Mouse (Mus musculus): ENCODE measurements around the gene Ptpdc1. TPM values are rescaled to one million over a fixed set of nuclear protein-coding genes. Genes with fewer than 3 reads are reported as not detected.
A peak's percentile ranks its signal among the peaks of the same experiment; 100 is the strongest.

Ptpdc1 gene
- 3.1 and 3.2 TPM in 2 replicates for polyA plus RNA-seq (2015; fragmentation: Nextera tagmentation; extraction: Ambion mirVana)

DNA sequence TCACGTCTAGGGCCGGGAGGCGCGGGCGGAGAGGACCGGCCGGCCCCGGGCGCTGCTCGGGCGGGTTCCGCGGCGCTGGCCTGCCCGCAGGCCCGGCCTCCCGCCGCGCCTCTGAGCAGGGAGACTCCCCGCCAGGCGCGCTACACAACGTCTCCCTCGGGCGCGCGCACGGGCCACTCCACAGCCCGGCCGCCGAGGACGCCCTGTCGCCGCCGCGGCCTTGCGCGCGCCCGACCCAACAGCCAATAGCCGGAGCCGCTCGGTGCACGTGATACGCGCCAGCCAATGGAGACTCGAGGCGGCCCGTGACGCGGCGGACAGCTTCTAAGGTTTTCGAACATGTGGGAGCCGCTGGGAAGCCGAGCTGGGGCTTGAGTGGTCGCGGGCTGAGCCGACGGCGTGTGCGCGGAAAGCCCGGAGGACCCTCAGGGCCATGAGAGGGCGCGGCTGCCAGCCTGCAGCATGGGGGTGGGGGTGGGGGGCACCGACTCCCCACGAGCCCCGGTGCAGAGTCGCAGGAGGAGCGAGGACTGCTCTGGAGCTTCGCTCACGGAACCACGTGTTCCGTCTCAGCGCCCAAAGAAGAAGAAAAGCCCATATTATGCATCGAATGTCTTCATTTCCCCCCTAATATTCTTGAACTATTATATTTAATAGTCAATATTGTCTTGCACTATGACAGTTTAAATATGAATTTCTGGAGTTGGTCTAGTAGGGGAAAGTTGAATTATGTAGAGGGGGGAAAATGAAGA is at the start of gene Ptpdc1:
Gene Ptpdc1 (minus strand): TSS at position 232 of the 752 bp plus-strand sequence.
- Histone ChIP-seq H3K27me3 (ENCODE audit: control insufficient read depth, insufficient read depth, low read length) (no peaks in the 10 kb centered on the region), H3K27ac (replicated peaks) (peak within 1 kb of the TSS; percentile 85), H3K9me3 (ENCODE audit: control insufficient read depth, low read length) (no peaks in the 10 kb centered on the region), H3K4me3 (ENCODE audit: low read depth, low read length) (peak within 1 kb of the TSS; percentile 59), H3K4me2 (replicated peaks; ENCODE audit: low read depth) (peak within 1 kb of the TSS; percentile 73), H3K36me3 (ENCODE audit: control insufficient read depth, insufficient read depth, low read length) (no peaks in the 10 kb centered on the region), H3K9ac (ENCODE audit: low read length) (peak within 1 kb of the TSS; percentile 79), H3K4me1 (replicated peaks; ENCODE audit: control insufficient read depth, insufficient read depth) (no peaks in the 10 kb centered on the region)
- 1% methylated on average over 65 of the region's 76 CpGs for WGBS
- peak; percentile 100 for ATAC-seq (ENCODE audit: low FRiP score, low TSS enrichment)
- TF ChIP-seq CTCF (IDR thresholded peaks at IDR 0.05; ENCODE audit: low read depth) (no peak), EP300 (optimal IDR thresholded peaks at IDR 0.05) (no peak)
- DNase-seq (ENCODE audit: low spot score), result peak; percentile 96

GRCm38 (mm10) chr13:48674609-48675008 is 49.1 kb upstream of the Ptpdc1 start:
- H3K27ac ChIP-seq (replicated peaks), result no peak overlapping the region
- no peak overlapping the region for H3K4me3 ChIP-seq (ENCODE audit: low read depth, low read length)
- WGBS, result 81% methylated on average over 5 of the region's 5 CpGs
- H3K9me3 ChIP-seq (ENCODE audit: control insufficient read depth, low read length), result no peaks in the 10 kb centered on the region
- H3K36me3 ChIP-seq (ENCODE audit: control insufficient read depth, insufficient read depth, low read length), result no peaks in the 10 kb centered on the region
- no peaks in the 10 kb centered on the region for H3K4me1 ChIP-seq (replicated peaks; ENCODE audit: control insufficient read depth, insufficient read depth)
- no peak for ATAC-seq (ENCODE audit: low FRiP score, low TSS enrichment)
- H3K9ac ChIP-seq (ENCODE audit: low read length), result no peak overlapping the region
- no peak overlapping the region for H3K4me2 ChIP-seq (replicated peaks; ENCODE audit: low read depth)
- no peaks in the 10 kb centered on the region; the same call in 1 of the 2 replicates for H3K27me3 ChIP-seq (ENCODE audit: control insufficient read depth, insufficient read depth, low read length)
- TF ChIP-seq CTCF (IDR thresholded peaks at IDR 0.05; ENCODE audit: low read depth) (peak; percentile 49), EP300 (optimal IDR thresholded peaks at IDR 0.05) (no peak)
- DNase-seq (ENCODE audit: low spot score), result no peak

DNA sequence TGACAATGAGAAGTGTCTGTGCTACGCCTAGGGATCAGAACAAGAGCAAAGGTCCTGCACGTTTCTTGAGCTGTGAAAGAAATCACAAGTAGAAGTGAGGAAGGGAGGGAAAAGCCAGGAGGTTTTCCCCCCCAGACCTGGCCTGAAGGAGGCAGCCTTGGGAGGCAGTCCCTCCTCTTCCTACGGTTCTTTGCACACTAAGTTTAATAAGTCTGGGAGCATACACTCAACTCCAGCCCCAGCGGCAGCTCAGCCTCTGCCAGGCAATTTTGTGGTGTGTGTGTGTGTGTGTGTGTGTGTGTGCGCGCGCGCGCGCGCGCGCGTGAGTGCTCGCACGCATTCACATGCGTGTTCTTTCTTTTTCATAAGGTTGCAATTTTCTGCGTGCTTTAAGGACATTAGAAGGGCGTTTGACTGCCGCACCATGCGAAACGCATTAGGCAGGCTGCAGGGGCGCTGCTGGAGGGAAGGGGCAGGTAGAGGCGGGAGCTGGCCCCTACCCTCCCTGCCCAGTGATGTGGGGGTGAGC is 46.9 kb upstream of the Ptpdc1 start:
- H3K27ac ChIP-seq (replicated peaks), result no peak overlapping the region
- TF ChIP-seq CTCF (IDR thresholded peaks at IDR 0.05; ENCODE audit: low read depth) (peak; percentile 46), EP300 (optimal IDR thresholded peaks at IDR 0.05) (no peak)
- no peaks in the 10 kb centered on the region for H3K9me3 ChIP-seq (ENCODE audit: control insufficient read depth, low read length)
- H3K27me3 ChIP-seq (ENCODE audit: control insufficient read depth, insufficient read depth, low read length), result no peaks in the 10 kb centered on the region; the same call in 1 of the 2 replicates
- H3K4me3 ChIP-seq (ENCODE audit: low read depth, low read length), result peak overlapping the region; percentile 34
- H3K4me2 ChIP-seq (replicated peaks; ENCODE audit: low read depth), result peak overlapping the region; percentile 51
- no peaks in the 10 kb centered on the region for H3K4me1 ChIP-seq (replicated peaks; ENCODE audit: control insufficient read depth, insufficient read depth)
- ATAC-seq (ENCODE audit: low FRiP score, low TSS enrichment) (peak; percentile 44; the same call in 1 of the 2 replicates), DNase-seq (ENCODE audit: low spot score) (no peak)
- no peaks in the 10 kb centered on the region for H3K36me3 ChIP-seq (ENCODE audit: control insufficient read depth, insufficient read depth, low read length)
- H3K9ac ChIP-seq (ENCODE audit: low read length), result peak overlapping the region; percentile 43; the same call in 1 of the 2 replicates
- 4% methylated on average over 24 of the region's 24 CpGs for WGBS

DNA sequence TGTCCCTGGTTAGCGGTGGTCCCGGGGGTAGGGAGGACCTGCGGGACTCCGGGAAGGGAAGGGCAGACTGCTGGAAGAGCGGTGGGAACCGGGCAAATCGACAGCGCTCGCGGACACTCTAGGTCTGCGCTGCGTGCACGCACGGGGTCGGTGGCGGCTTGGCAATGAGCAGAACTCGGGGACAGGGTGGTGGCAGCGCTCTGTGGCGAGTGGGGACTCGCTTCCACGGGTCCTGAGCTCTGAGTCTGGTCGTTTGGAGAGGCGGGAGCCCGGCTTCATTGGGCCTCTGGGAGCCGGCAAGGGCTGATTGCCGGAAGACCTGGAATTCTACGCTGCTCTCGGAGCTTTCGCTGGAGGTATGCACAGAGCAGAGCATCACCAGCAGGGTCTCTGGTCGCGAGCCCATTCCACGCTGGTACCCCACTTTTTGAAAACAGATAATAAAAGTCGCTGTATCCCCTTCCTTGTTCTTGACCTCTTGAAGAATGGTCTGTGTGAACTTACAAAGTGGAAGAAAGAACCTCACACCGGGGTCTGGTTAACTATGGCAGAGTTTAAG is 43.6 kb upstream of the Ptpdc1 start:
- Histone ChIP-seq H3K9me3 (ENCODE audit: control insufficient read depth, low read length) (no peaks in the 10 kb centered on the region), H3K27ac (replicated peaks) (peak overlapping the region; percentile 86), H3K4me3 (ENCODE audit: low read depth, low read length) (peak overlapping the region; percentile 37), H3K9ac (ENCODE audit: low read length) (peak overlapping the region; percentile 71), H3K4me2 (replicated peaks; ENCODE audit: low read depth) (peak overlapping the region; percentile 68), H3K27me3 (ENCODE audit: control insufficient read depth, insufficient read depth, low read length) (no peaks in the 10 kb centered on the region), H3K4me1 (replicated peaks; ENCODE audit: control insufficient read depth, insufficient read depth) (no peaks in the 10 kb centered on the region), H3K36me3 (ENCODE audit: control insufficient read depth, insufficient read depth, low read length) (no peaks in the 10 kb centered on the region; the same call in 1 of the 2 replicates)
- DNase-seq (ENCODE audit: low spot score) (no peak), ATAC-seq (ENCODE audit: low FRiP score, low TSS enrichment) (peak; percentile 32)
- 5% methylated on average over 34 of the region's 34 CpGs for WGBS
- TF ChIP-seq EP300 (optimal IDR thresholded peaks at IDR 0.05) (no peak), CTCF (IDR thresholded peaks at IDR 0.05; ENCODE audit: low read depth) (no peak)

DNA sequence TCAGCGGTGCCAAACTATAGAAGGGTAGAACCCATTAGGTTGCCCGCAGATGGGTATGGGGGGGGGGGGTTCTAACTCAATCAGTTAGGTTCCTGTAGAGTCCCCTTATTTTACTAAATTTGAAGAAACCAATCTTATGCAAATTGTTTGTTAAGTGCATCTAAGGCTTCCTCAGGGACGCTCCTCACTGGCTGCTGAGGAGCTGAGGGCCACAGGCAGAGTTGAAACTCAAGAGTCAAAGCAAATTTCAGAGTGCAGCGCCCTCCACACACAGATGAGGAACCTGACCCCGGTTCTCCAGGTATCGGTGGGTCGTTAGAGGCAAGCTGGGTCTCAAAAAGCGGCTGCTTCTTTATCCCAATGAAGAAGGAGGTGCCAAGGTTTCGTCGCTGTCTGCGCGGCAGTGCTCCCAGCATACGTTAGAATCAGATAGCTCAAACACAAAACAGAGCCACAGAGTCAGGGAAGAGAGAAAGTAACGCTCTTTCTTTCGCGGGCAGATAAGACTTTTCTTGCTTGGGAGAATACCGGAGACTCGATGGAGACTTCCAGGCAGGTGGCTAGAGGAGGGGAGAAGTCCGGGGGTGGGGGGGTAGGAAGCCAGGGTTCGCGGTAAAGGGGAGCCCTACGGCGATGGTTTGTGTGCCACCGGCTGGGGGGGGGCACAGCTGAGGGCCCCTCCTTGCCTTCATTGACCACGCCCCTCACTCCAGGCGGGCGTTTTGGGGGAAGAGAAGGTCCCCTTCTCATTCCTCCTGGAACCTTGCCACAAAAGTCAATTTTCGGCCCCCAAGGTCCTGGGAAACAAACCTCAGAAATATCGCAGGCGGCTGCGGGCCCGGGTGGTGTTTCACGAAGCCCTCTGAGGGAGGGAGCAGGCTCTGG is 42.9 kb upstream of the Ptpdc1 start:
- peak overlapping the region; percentile 86 for H3K27ac ChIP-seq (replicated peaks)

More for the DNA sequence above, 42.9 kb upstream of the Ptpdc1 start:
- H3K4me3 ChIP-seq (ENCODE audit: low read depth, low read length), result peak overlapping the region; percentile 37
- no peak for DNase-seq (ENCODE audit: low spot score)
- peak; percentile 28; the same call in 1 of the 2 replicates for ATAC-seq (ENCODE audit: low FRiP score, low TSS enrichment)
- whole genome bisulfite sequencing, result 5% methylated on average over 29 of the region's 33 CpGs
- TF ChIP-seq CTCF (IDR thresholded peaks at IDR 0.05; ENCODE audit: low read depth) (no peak), EP300 (optimal IDR thresholded peaks at IDR 0.05) (no peak)
- H3K4me2 ChIP-seq (replicated peaks; ENCODE audit: low read depth), result peak overlapping the region; percentile 68
- peak overlapping the region; percentile 71 for H3K9ac ChIP-seq (ENCODE audit: low read length)
- no peaks in the 10 kb centered on the region; the same call in 1 of the 2 replicates for H3K27me3 ChIP-seq (ENCODE audit: control insufficient read depth, insufficient read depth, low read length)
- H3K4me1 ChIP-seq (replicated peaks; ENCODE audit: control insufficient read depth, insufficient read depth), result no peaks in the 10 kb centered on the region
- no peaks in the 10 kb centered on the region; the same call in 1 of the 2 replicates for H3K36me3 ChIP-seq (ENCODE audit: control insufficient read depth, insufficient read depth, low read length)
- no peaks in the 10 kb centered on the region for H3K9me3 ChIP-seq (ENCODE audit: control insufficient read depth, low read length)
